Mouse (Mus musculus) monocyte, adult 2 months (primary cell): ENCODE results near the gene Gbp6.
"Not testable (repeated sequence)": the region's sequence is repeated elsewhere in the genome, so short reads cannot be mapped to it uniquely, and the experiment has no call there.

Experiments used
- DNase-seq, 2 experiments: peaks; one replicate each; pipeline ENCODE4 v3.0.0; 2022; ENCODE audit warnings: low spot score in 2 of 2, low read depth in 1 of 2

Gbp6 gene

DNA sequence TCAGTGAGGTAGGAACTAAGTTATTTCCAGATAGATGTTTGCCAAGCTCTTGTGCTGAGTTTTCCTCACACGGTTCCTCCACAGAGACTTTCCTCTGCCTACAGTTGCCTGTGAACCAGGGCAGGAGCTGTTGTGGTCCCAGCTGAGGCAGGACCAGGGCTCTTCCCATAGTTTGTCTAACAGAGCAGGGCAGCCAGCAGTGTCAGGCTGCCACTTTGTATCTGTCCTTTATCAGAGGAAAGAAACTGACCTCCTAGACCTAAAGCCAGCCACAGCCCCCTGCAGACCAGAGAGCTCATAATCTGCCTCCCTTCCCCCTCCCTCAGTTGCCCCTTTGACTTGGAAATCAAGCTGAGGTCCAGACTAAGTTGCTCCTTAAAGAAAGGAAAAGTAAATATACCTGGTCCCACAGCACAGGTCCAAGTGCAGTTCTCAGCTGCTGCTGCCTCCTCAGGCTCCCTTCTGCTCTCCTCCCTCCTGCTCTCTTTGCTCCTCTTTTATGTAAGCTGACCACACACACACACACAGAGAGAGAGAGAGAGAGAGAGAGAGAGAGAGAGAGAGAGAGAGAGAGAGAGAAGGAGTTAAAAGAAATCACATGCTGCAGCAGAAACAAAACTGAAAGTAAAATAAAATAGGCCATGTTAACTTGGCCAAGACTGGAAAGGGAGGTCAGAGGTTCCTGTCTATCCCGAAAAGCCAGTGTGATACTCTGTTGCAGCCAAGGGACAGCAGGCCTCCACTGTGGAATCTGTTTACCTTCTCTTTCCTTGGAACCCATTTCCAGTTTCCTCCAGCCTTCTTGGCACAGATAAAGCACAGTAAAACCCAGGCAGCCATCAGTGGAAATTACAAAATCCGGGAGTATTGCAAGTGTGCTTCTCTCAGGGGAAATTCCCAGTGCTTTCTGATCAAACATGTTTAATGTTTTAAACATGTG, at the start of gene Gbp6, which contains the start of gene Gm43302:
Gene Gbp6, minus strand, starts transcription at position 473 of the 940 bp plus-strand sequence.
Gene Gm43302, minus strand, starts transcription at position 470 of the 940 bp plus-strand sequence.
- not testable (repeated sequence) for DNase-seq

- DNase-seq: no peak
Observed at GRCm38 (mm10) chr5:105341281-105341680, 47.8 kb upstream of the Gbp6 start.

GRCm38 (mm10) chr5:105322543-105322942, 29.0 kb upstream of the Gbp6 start:
- DNase-seq: no peak

DNA sequence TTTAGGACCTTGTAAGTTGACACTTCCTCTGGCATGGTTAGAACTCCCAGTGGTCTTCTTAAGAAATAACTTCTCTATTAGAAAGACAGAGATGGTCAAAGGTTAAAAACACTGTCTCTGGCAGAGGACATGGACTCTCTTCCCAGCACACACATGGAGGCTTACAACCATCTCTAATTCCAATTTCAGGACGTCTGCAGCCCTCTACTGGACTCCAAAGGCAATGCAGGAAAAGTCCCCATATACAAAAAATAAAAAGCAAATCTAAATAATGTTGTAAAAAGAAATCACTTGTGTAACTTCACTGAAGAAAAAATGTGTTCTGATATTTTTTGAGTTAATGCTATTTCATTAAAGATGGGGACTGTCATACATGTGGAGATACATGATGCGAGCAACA, 17.4 kb upstream of the Gbp6 start:
- DNase-seq: no peak

GRCm38 (mm10) chr5:105309148-105309547, 15.7 kb upstream of the Gbp6 start:
- DNase-seq: not testable (repeated sequence)

DNA sequence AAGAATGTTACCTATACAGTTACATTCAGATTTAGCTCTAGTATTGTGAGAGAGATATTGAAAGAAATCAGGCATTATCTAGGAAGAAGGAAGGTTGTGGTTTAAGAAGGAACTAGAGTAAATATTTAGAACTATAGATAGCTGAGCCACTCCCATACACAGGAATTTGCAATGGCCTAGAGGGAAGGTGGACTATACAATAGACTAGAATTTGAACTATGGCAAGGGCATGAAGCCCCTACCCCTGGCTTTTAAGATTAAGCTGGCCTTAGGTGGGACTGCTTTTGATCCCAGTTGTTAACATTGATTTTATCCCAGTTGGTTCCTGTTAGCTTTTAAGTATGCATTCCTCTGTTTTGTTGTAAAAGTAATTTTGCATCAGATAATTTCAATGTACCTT, 13.4 kb upstream of the Gbp6 start:
- not testable (repeated sequence) for DNase-seq

DNA sequence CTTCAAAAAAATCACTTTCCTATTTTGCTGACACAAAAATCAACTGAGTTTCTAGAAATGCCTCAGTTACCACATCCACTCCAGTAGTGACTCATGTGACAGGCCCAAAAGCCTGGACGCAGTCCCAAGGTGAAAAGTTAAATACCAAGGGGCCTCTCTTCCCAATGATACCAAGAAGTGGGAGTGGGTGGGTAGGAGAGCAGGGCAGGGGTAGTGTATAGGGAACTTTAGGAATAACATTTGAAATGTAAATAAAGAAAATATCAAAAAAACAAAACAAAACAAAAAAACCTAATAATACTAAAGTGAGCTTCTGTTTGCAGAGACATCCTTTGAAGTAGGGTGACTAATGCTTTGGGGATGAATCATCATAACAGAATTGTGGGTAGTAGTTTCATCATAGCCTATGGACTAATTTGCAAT, 12.7 kb upstream of the Gbp6 start:
- DNase-seq: no peak

GRCm38 (mm10) chr5:105305671-105306070, 12.2 kb upstream of the Gbp6 start:
- DNase-seq: not testable (repeated sequence)

GRCm38 (mm10) chr5:105301963-105302362, 8.5 kb upstream of the Gbp6 start:
- DNase-seq: no peak

GRCm38 (mm10) chr5:105301531-105301930, 8.0 kb upstream of the Gbp6 start:
- no peak for DNase-seq

- DNase-seq: no peak
Observed at GRCm38 (mm10) chr5:105295746-105296145, 2.2 kb upstream of the Gbp6 start.

DNA sequence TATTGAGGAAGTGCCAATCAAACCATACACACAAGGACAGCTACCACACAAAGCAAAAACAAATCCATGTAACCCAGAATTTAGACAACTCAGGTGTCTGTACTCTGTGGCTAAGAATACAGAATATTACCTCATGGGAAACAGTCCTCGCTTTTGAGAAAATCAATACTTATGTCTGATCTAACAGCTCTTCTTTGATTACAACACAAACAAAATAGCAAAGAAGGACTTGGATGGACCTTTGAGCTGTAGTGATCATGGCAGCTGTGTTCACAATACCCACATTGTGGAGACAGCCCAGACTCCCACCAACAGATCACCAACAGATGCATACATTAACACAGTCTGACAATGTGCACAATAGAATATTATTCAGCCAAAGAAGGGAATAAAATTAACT, 1.0 kb downstream of the Gbp6 start:
- no peak for DNase-seq

GRCm38 (mm10) chr5:105290921-105291320, 2.6 kb downstream of the Gbp6 start:
- not testable (repeated sequence) for DNase-seq

DNA sequence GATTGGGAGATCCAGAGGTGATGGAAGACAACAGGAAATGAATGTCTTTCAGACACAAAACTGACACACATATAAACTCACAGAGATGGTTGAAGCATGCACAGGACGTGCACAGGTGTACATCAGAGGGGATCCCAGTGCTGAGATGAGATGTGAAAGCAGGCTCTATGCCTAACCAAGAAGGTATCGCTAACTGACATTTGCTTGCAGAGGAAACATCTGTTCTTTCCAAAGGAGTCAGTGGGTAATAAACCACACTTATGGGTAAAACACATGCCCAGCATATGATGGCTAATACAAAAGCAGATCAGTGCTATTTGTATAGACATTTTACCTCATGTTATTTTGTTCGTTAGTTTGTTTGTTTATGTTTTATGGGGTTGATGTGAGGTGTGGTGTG, 32.8 kb downstream of the Gbp6 start:
- not testable (repeated sequence) for DNase-seq

DNA sequence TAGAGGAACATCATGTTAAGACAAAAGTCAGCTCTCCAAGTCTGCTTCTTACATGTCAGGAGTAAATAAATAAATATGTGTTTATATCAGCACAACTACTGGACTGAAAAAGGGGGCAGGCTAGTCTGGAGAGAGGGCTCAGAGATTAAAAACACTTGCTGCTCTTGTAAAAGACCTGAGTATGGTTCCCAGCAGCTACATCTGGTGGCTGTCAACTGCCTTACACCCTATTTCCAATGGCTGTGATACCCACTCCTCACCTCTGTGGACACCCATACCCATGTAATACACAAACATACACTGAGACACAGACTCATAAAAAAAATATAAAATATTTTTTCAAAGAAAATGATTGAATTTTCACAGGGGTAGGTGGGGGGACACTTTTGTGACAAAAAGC, 41.0 kb downstream of the Gbp6 start:
- no peak for DNase-seq

- DNase-seq: not testable (repeated sequence)
Observed at GRCm38 (mm10) chr5:105244741-105245140, 48.8 kb downstream of the Gbp6 start.

DNA sequence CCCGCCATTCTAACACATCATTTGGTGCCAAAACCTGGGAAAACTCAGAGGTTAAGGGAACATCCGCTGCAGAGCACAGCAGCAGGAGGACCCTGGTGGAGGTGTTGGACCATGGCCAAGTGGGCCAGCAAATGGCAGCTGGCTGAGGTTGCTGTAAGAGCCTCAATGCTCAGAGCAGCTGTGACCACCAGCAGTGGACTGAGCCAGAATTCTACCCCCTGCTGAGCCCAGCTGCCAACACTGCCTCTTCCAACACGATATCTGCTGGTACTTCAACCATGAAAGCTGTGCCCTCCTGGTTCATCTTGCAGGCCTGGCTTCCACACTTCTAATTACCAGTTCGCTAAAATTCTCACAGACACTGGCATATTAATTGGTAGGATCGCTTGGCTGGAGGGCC, 52.5 kb downstream of the Gbp6 start:
- not testable (repeated sequence) for DNase-seq

DNA sequence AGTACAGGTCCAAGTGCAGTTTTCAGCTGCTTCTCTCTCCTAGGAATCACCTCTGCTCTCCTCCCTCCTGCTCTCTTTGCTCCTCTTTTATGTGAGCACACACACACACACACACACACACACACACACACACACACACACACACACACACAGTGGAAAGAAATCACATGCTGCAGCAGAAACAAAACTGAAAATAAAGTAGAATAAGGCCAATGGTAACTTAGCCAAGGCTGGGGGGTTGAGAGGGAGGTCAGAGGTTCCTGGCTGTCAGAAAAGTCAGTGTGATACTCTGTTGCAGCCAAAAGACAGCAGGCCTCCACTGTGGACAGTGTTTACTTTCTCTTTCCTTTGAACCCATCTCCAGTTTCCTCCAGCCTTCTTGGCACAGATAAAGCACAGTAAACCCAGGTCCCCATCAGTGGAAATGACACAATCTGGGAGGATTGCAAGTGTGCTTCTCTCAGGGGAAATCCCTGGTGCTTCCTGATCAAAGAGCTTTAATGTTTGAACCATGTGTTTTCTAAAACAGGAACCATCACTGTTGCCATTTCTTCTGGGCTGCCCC, 53.9 kb downstream of the Gbp6 start, which contains the start of gene Gbp10:
Gene Gbp10, minus strand, starts transcription at position 51 of the 565 bp plus-strand sequence.
- not testable (repeated sequence) for DNase-seq

GRCm38 (mm10) chr5:105238402-105238801, 55.1 kb downstream of the Gbp6 start:
- not testable (repeated sequence) for DNase-seq

GRCm38 (mm10) chr5:105236040-105236439, 57.5 kb downstream of the Gbp6 start:
- DNase-seq: not testable (repeated sequence)
